Mouse (Mus musculus) liver, adult (tissue): ENCODE data around the gene Ckap5.

Source experiments
- GATA4 ChIP-seq: IDR thresholded peaks from 2 replicates; pipeline ENCODE4 v1.6.1; 2014; ENCODE audit warnings: mild to moderate bottlenecking, low read length; ENCODE audit not compliant: insufficient replicate concordance

Gene Ckap5

GRCm38 (mm10) chr2:91526294-91527146 is at the start of gene Ckap5:
Ckap5 (plus strand) TSS chr2:91526762.
- no peak for TF ChIP-seq GATA4

- TF ChIP-seq GATA4, result no peak
Measured at GRCm38 (mm10) chr2:91476841-91477240, 49.7 kb upstream of the Ckap5 start.

- TF ChIP-seq GATA4, result no peak
Measured at GRCm38 (mm10) chr2:91480399-91480801, 46.2 kb upstream of the Ckap5 start.

GRCm38 (mm10) chr2:91480805-91481514 is 45.6 kb upstream of the Ckap5 start:
- no peak for TF ChIP-seq GATA4

GRCm38 (mm10) chr2:91484698-91485097 is 41.9 kb upstream of the Ckap5 start:
- no peak for TF ChIP-seq GATA4

- TF ChIP-seq GATA4, result no peak
Measured at GRCm38 (mm10) chr2:91485256-91485655, 41.3 kb upstream of the Ckap5 start.

GRCm38 (mm10) chr2:91492071-91492635 is 34.4 kb upstream of the Ckap5 start:
- no peak for TF ChIP-seq GATA4

GRCm38 (mm10) chr2:91493981-91494380 is 32.6 kb upstream of the Ckap5 start:
- TF ChIP-seq GATA4, result no peak

- TF ChIP-seq GATA4, result no peak
Measured at GRCm38 (mm10) chr2:91498093-91498719, 28.4 kb upstream of the Ckap5 start.

- TF ChIP-seq GATA4, result no peak
Measured at GRCm38 (mm10) chr2:91508076-91508475, 18.5 kb upstream of the Ckap5 start.

- no peak for TF ChIP-seq GATA4
Measured at GRCm38 (mm10) chr2:91517186-91517585, 9.4 kb upstream of the Ckap5 start.

- no peak for TF ChIP-seq GATA4
Measured at GRCm38 (mm10) chr2:91527147-91527486, 555 bp downstream of the Ckap5 start.

- no peak; the same call in 1 of the 2 replicates for TF ChIP-seq GATA4
Measured at GRCm38 (mm10) chr2:91537588-91538205, 11.1 kb downstream of the Ckap5 start.

GRCm38 (mm10) chr2:91568125-91568524 is 41.6 kb downstream of the Ckap5 start:
- no peak for TF ChIP-seq GATA4

GRCm38 (mm10) chr2:91580894-91581293 is 54.3 kb downstream of the Ckap5 start:
- no peak for TF ChIP-seq GATA4
